Mouse (Mus musculus): ENCODE measurements around the gene Polr3b. TPM values are rescaled to one million over a fixed set of nuclear protein-coding genes. Genes with fewer than 3 reads are reported as not detected.

Polr3b gene
- polyA plus RNA-seq, 1 experiment from 2014 or later: 5.4 TPM

DNA sequence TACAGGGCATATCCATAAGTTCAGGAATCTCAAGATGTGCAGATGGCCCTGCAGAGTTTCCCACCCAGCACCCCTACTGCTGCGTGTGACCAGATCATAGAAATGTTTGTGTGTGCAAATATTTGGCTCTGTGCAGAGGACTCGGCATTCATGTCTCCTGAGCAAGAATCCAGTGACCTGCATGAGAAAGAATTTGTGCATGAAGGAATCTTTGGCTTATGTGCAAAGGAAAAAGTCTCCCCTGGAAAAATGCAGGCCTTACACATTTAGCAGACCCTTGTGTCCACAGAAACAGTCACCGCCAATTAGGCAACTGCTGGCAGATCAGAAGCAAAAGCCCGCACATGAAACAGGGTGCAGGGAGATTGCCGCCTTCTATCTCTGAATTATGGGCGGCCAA lies 111.4 kb downstream of the Polr3b start:
- H3K9me3 ChIP-seq (replicated peaks): no peaks in the 10 kb centered on the region
- 66% methylated on average over 6 of the region's 6 CpGs for WGBS (ENCODE audit: insufficient replicate concordance)
- H3K4me2 ChIP-seq: no peak overlapping the region
- ATAC-seq (ENCODE audit: insufficient read depth): no peak
- H3K9ac ChIP-seq: no peak overlapping the region
- no peaks in the 10 kb centered on the region for H3K4me1 ChIP-seq (replicated peaks)
- H3K36me3 ChIP-seq (replicated peaks): no peaks in the 10 kb centered on the region
- H3K27me3 ChIP-seq: peaks cover 7% of the 10 kb centered on the region; the same call in 1 of the 2 replicates
- H3K27ac ChIP-seq (replicated peaks): no peak overlapping the region
- no peak overlapping the region for H3K4me3 ChIP-seq (replicated peaks)

DNA sequence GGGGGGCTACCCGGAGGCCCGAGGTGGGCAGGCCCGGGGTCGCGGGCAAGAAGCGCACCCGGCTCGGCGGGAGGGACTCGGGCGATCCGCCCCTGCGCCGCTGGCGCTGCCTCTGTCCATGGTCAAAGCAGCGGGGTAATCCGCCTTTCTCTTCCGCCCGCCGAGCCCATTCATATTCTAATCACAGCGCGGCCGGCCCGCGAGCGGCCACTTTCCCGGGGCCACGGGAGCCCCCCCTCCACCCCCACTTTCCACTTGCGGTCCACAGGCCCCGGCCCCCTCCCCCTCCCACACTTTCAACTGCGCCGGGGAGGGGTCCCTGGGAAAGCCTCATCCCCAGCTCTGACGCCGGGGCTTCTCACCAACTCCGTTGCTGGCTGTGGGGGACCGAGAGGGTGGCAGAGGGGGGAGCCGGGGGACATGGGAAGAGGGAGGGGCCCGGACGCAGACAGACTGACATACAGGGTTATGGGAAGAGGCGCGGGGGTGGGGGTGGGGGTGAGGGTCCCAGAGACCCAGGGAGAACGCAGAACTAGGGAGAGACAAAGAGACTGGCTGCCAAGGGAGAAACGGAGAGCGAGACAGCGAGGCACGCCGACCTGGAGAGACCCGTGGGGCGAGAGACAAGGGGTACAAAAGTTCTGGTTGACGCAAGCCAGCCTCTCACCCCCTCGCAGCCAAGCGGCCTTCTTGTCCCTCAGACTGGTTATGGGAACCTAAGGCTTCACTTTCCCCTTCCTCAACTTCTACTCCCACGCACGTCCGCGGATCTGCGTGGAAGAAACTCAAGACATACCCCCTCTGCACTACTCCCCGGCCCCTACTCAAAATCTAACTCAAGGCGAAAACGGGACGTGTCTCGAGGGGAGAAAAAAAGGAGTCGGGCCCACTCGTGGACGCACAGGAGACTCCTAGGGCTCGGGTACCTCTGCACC lies 133.0 kb downstream of the Polr3b start:
- Histone ChIP-seq H3K4me2 (peak overlapping the region; percentile 30), H3K9ac (no peak overlapping the region), H3K9me3 (replicated peaks) (no peaks in the 10 kb centered on the region), H3K27me3 (peaks cover 89% of the 10 kb centered on the region), H3K4me1 (replicated peaks) (peaks cover 20% of the 10 kb centered on the region), H3K36me3 (replicated peaks) (no peaks in the 10 kb centered on the region), H3K4me3 (replicated peaks) (peak overlapping the region; percentile 20; the same call in 1 of the 2 replicates), H3K27ac (replicated peaks) (no peak overlapping the region)
- ATAC-seq (ENCODE audit: insufficient read depth): no peak
- WGBS (ENCODE audit: insufficient replicate concordance): 2% methylated on average over 66 of the region's 66 CpGs

DNA sequence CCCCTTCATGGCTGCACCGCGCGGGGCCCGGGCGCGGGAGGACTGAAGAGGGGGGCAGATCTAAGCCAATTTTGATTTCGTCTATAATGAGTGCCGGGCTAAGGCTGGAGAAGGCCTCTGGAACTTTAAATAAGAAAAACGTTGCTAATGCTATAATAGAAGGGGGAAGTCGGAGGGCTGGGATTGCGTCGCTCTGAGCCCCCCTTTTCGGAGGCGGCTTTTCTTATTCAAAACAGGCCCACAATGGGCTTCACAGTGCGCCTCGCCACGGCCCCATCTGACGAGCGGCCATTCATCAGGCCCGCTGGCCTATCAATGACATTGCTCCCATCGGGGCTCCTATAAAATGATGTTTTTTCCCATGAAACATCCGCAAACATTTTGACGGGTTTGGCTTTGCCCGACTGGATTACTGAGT lies 133.7 kb downstream of the Polr3b start, which contains the start of gene Rfx4:
Gene Rfx4, plus strand, starts transcription at position 277 of the 418 bp plus-strand sequence.
- Histone ChIP-seq H3K36me3 (replicated peaks) (no peaks in the 10 kb centered on the region), H3K4me1 (replicated peaks) (peaks cover 20% of the 10 kb centered on the region), H3K4me3 (replicated peaks) (peak within 1 kb of the TSS; percentile 20), H3K9me3 (replicated peaks) (no peaks in the 10 kb centered on the region), H3K27ac (replicated peaks) (no peak within 1 kb of the TSS), H3K4me2 (peak within 1 kb of the TSS; percentile 43), H3K9ac (no peak within 1 kb of the TSS), H3K27me3 (peaks cover 96% of the 10 kb centered on the region)
- 1% methylated on average over 24 of the region's 24 CpGs for WGBS (ENCODE audit: insufficient replicate concordance)
- no peak for ATAC-seq (ENCODE audit: insufficient read depth)

DNA sequence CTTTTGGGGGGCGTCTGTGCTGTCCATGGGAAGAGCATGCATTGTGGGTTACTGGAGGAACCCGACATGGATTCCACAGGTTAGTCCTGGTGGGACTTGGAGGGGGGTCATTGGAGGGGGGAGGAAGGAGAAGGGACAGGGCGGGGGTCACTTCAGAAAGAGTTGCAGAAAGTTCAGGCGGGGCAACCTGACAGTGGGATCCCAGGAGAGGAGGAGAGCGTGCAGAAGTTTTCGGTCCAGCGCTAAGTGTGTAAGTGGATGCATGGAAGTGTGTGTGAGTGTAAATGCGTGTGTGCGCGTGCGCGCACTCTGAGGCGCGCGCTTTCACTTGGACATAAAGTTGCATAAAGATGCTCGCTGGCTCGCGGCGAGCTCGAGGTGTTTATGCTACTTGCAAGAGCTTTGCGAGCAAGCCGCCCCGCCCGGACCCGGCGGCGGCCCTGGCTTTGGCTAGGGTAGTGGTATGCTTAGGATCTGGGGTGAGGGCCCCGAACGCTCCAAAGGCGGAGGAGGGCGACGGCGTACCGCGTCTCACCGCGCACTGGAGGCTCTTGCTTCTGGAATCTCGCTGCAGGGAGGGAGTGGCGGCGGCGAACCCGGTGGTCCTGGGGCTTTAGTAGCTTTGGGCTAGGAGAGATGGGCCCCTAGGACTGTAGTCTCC lies 134.5 kb downstream of the Polr3b start:
- Histone ChIP-seq H3K27me3 (peaks cover 97% of the 10 kb centered on the region), H3K4me3 (replicated peaks) (peak overlapping the region; percentile 14)
- no peak for ATAC-seq (ENCODE audit: insufficient read depth)

DNA sequence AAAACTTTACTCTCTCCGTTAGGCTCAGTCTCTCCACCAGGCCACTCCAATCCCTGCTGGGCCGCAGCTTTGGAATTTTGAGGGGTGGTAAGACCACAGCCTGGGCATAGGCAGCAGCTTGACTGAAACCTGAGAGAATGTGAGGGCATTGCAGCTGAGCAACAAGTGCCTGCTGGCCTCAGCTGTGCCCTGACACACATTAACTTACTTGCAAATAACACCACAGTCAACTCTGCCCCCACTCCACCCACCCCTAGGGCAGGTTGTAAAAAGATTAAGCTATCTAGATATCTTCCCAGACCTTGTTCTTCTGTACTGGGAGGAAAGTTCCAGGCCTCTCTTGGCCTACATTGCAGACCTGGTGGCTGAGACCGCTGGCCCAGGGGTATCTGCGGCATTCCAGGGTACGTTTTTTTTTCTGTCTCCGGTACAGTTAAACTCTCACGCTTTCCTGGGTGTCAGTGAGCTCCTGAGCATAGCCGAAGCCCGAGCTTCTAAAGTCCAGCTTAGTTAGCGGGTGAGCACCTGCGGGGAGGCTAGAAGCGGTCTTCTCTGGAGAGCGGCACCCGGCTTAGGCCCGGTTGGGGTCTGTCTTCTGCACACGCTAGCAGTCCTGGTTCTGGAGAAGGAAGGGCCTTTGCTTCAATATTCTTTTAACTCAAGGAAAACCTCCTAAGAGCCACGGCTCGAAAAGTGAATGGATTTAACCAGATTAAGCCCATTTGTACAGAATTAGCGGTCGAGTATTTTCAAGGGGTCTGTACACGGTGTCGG lies 135.5 kb downstream of the Polr3b start:
- Histone ChIP-seq H3K4me1 (replicated peaks) (peaks cover 20% of the 10 kb centered on the region), H3K27ac (replicated peaks) (no peak overlapping the region), H3K4me3 (replicated peaks) (no peak overlapping the region), H3K27me3 (peaks cover 99% of the 10 kb centered on the region), H3K4me2 (no peak overlapping the region), H3K9ac (no peak overlapping the region), H3K9me3 (replicated peaks) (no peaks in the 10 kb centered on the region), H3K36me3 (replicated peaks) (no peaks in the 10 kb centered on the region)
- ATAC-seq (ENCODE audit: insufficient read depth): no peak
- 6% methylated on average over 22 of the region's 22 CpGs for WGBS (ENCODE audit: insufficient replicate concordance)

More for the DNA sequence above, 134.5 kb downstream of the Polr3b start:
- peaks cover 20% of the 10 kb centered on the region for H3K4me1 ChIP-seq (replicated peaks)
- H3K27ac ChIP-seq (replicated peaks): no peak overlapping the region
- H3K4me2 ChIP-seq: peak overlapping the region; percentile 43
- 1% methylated on average over 42 of the region's 42 CpGs for WGBS (ENCODE audit: insufficient replicate concordance)
- no peaks in the 10 kb centered on the region for H3K36me3 ChIP-seq (replicated peaks)
- no peaks in the 10 kb centered on the region for H3K9me3 ChIP-seq (replicated peaks)
- H3K9ac ChIP-seq: no peak overlapping the region

DNA sequence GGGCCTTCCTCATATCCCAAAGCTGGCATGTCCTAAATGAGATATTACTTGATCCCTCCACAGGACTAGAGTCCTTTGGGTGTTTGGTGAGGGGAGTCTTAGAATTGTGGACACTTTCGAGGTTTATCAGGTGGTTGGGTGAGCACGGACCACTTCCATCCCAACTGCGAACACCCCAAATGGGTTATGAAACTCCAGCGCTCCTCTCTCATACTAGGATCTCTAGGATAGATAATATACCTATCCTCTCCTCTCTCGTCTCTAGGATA lies 136.0 kb downstream of the Polr3b start:
- WGBS (ENCODE audit: insufficient replicate concordance): 7% methylated on average over 5 of the region's 5 CpGs
- Histone ChIP-seq H3K36me3 (replicated peaks) (no peaks in the 10 kb centered on the region), H3K9me3 (replicated peaks) (no peaks in the 10 kb centered on the region), H3K4me1 (replicated peaks) (peaks cover 20% of the 10 kb centered on the region), H3K27ac (replicated peaks) (no peak overlapping the region), H3K4me2 (no peak overlapping the region), H3K4me3 (replicated peaks) (no peak overlapping the region), H3K9ac (no peak overlapping the region), H3K27me3 (peaks cover 99% of the 10 kb centered on the region)
- ATAC-seq (ENCODE audit: insufficient read depth): no peak

DNA sequence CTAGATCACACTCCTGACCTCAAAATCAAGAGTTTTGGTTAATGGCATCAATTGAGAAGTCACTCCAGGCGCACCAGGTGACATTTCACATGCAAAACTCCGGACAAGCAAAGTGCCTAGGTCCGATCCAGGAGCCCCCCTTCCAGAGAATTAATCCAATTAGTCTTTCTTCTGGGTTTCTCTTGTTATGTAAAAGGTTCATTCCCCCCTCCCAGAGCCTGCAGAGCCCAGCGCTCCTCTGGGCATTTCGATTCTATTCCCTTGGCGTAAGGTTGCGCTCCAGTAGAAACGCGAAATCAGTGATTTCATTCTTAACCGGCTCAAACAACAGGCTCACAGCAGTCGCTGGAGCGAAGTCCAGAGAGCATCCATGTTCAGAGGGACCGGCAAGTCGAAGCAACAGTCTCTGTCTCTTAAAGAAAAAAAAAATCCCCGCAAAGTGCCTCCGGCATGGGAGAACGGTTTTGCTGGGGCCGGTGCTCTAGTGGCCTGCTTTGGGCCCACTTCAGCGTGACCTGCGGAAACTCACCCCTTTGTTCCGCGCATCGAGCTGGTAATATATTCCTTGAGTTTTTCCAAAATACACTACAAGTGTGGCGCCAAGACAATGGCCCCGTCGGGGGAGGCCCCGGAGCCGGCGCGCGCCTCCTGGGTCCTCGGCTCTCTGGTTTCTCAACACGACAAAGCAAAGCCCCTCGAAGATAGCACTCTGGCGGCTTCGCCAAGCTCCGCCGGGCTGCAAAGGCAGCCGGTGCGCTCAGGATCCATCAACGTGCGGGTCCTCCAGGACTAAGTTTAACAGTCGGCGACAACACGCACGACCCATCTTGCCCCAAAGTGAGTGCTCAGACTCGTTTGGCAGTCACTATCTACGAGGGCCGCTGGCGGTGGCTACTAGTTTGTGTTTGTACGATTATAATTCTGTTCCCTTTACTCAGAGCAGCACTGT lies 136.7 kb downstream of the Polr3b start:
- 3% methylated on average over 51 of the region's 51 CpGs for WGBS (ENCODE audit: insufficient replicate concordance)
- no peaks in the 10 kb centered on the region for H3K9me3 ChIP-seq (replicated peaks)
- no peak for ATAC-seq (ENCODE audit: insufficient read depth)
- H3K4me1 ChIP-seq (replicated peaks): peaks cover 20% of the 10 kb centered on the region
- H3K27ac ChIP-seq (replicated peaks): no peak overlapping the region
- peak overlapping the region; percentile 15; the same call in 1 of the 2 replicates for H3K4me2 ChIP-seq
- no peak overlapping the region for H3K4me3 ChIP-seq (replicated peaks)
- peaks cover 100% of the 10 kb centered on the region for H3K27me3 ChIP-seq
- H3K9ac ChIP-seq: no peak overlapping the region
- H3K36me3 ChIP-seq (replicated peaks): no peaks in the 10 kb centered on the region

DNA sequence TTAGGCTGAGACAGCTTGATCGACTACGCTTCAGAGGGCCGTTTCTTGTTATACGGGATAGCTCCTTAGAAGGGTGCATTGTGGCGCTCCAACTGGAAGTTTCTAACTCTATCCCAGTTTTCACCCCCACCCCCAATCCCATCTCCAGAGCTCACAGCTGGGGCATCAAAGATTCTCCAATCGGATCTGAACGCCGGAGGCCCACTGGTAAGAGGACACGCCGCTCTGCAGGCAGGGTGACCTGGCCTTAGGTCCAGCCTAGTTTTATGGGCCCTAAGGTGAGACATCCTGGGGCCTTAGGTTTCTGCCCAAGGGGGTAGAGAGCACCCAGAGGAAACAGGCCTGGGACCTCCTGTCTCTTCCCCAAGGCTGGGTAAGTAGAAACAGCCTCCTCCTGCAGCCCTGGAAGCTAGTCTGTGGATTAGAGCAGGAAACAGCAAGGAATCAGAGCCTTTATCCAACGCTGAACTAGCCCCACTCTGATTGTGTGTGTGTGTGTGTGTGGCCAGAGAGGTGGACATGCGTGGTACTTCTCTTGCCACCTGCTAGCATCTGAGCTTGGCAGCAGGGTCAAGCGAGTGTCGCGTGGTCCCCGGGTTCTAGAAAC lies 137.5 kb downstream of the Polr3b start:
- Histone ChIP-seq H3K4me1 (replicated peaks) (peaks cover 19% of the 10 kb centered on the region), H3K36me3 (replicated peaks) (no peaks in the 10 kb centered on the region), H3K4me2 (no peak overlapping the region), H3K9ac (no peak overlapping the region), H3K27ac (replicated peaks) (no peak overlapping the region), H3K4me3 (replicated peaks) (no peak overlapping the region), H3K27me3 (peaks cover 100% of the 10 kb centered on the region), H3K9me3 (replicated peaks) (no peaks in the 10 kb centered on the region)
- 9% methylated on average over 16 of the region's 16 CpGs for whole genome bisulfite sequencing (ENCODE audit: insufficient replicate concordance)
- no peak for ATAC-seq (ENCODE audit: insufficient read depth)

DNA sequence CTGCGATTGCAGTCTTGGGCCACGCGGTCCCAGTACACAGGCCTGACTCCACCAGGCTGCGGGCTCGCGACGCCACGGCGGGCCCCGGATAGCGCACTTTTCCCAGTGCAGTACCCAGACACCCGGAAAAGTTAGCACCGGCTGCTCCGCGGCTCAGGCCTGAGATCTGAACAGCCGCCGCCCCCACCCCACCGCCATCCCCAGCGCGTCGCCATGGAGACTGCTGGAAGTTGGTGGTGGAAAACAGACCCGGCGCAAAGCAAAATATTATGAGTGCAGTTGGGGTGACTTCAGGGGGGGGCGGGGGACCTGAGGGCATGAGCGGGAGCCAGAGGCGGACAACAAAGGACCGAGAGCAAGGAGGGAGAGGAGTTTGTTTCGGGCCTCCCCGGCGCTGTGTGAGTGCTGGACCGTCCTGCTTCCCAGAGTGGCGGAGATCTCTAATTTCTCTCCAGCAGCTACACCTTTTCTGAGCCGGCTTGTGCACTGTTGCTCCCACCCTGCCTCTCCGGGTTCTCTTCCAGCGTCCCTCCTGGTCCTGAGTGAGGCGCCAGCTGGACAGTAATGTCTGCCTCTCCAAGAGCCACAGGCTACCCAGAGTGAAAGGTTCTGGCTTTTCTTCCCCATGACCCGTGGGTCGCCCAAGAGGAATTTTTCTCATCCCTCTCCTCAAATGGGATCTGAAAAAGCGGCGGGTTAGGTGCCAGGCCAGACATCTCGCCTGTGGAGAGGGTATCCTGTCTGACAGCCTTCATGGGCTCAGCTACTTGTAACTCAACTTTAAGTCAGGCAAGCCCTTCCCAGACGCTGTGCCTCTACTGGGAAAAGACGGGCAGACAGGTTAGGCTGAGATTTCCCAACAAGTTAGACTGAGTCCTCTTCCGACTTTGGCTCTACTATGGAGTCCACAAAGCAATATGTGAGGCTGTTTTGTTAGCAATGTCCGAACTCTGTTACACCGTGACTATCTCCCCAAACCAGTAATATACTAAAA lies 138.3 kb downstream of the Polr3b start:
- Histone ChIP-seq H3K27ac (replicated peaks) (no peak overlapping the region), H3K27me3 (peaks cover 97% of the 10 kb centered on the region), H3K4me1 (replicated peaks) (peaks cover 11% of the 10 kb centered on the region; the same call in 1 of the 2 replicates), H3K9me3 (replicated peaks) (no peaks in the 10 kb centered on the region), H3K9ac (no peak overlapping the region), H3K36me3 (replicated peaks) (no peaks in the 10 kb centered on the region), H3K4me3 (replicated peaks) (no peak overlapping the region), H3K4me2 (no peak overlapping the region)
- 7% methylated on average over 43 of the region's 46 CpGs for WGBS (ENCODE audit: insufficient replicate concordance)
- no peak for ATAC-seq (ENCODE audit: insufficient read depth)

All from liver, embryonic 15.5 days (tissue).